Mouse (Mus musculus) ovary, adult 2 months (tissue): ENCODE results near the gene Gm6356. TPM values are rescaled to one million over a fixed set of nuclear protein-coding genes. Genes with fewer than 3 reads are reported as not detected.

ENCODE experiments used
- polyA plus RNA-seq: library from polyadenylated mRNA; depleted of rRNA; stranded (reverse); fragments of >200 nt; gene quantifications from 2 replicates; pipeline ENCODE4 v1.2.3, GENCODE M21; 2012; rRNA removed

Gm6356 gene
- polyA plus RNA-seq, result not detected in 2 replicates

GRCm38 (mm10) chr14:6973718-6974117 is at the start of gene Gm6356:
Gene Gm6356, minus strand, starts transcription at chr14:6973818.

Other genes with a start within 250 kb of the Gm6356 start
- 0.35 TPM in 1 of 2 replicates, not detected in the other for gene Gm3636, start 231.5 kb downstream of the Gm6356 start, polyA plus RNA-seq
- gene Gm8362, start 199.4 kb downstream of the Gm6356 start, polyA plus RNA-seq, result not detected in 2 replicates
- not detected in 2 replicates for gene Gm3642, start 133.5 kb downstream of the Gm6356 start, polyA plus RNA-seq
- not detected in 2 replicates for gene Gm3667, start 83.9 kb downstream of the Gm6356 start, polyA plus RNA-seq
- not detected in 2 replicates for gene Gm10406, start 53.6 kb upstream of the Gm6356 start, polyA plus RNA-seq
- not detected in 2 replicates for gene Gm3685, start 71.2 kb upstream of the Gm6356 start, polyA plus RNA-seq
- gene Gm3696, start 126.8 kb upstream of the Gm6356 start, polyA plus RNA-seq, result 0.12 TPM in 1 of 2 replicates, not detected in the other
- not detected in 2 replicates for gene Gm6676, start 151.6 kb upstream of the Gm6356 start, polyA plus RNA-seq
- gene Gm3512, start 200.7 kb upstream of the Gm6356 start, polyA plus RNA-seq, result not detected in 2 replicates
- not detected in 2 replicates for gene Gm16434, start 220.7 kb upstream of the Gm6356 start, polyA plus RNA-seq